In genomic region chr8:53607040-53607439, GRCm38 (mm10) we compare ENCODE assay signal across 7 mouse cellular contexts. TPM values are rescaled to one million over a fixed set of nuclear protein-coding genes. Genes with fewer than 3 reads are reported as not detected.
DNase-seq lines count a peak whose midpoint lies in the region; ATAC-seq and TF ChIP-seq lines count a peak whose summit lies in the region.

No protein-coding gene starts in this region.

- no peak overlapping the region for H3K4me3 ChIP-seq in testis, adult 2 months (ENCODE audit: control insufficient read depth, low read depth, low read length)

- H3K27ac ChIP-seq in testis, adult 2 months (ENCODE audit: control insufficient read depth, insufficient read depth, low read depth, low read length), result no peak overlapping the region

- peak; percentile 71 for ATAC-seq in erythroid progenitor cell, adult 5-6 weeks (replicated peaks; ENCODE audit: low FRiP score, poor library complexity, severe bottlenecking)
- peak; percentile 96 for ATAC-seq in megakaryocyte progenitor cell, adult 5-6 weeks (replicated peaks; ENCODE audit: poor library complexity)

- H3K4me1 ChIP-seq in testis, adult 2 months (ENCODE audit: control insufficient read depth, insufficient read depth, low read length), result no peaks in the 10 kb centered on the region

- DNase-seq in testis, postnatal 14 days (ENCODE audit: low spot score), result no peak
- peak; percentile 74 for DNase-seq in ZHBTc4 (ENCODE audit: low read depth, low spot score)
- DNase-seq in kidney, adult 9 months, result peak; percentile 43
- DNase-seq in layer of hippocampus, adult 9-11 months, result no peak

- TF ChIP-seq CTCF in testis, adult 2 months (IDR thresholded peaks at IDR 0.05; ENCODE audit: control insufficient read depth, insufficient read depth, insufficient replicate concordance, low read depth, low read length), result peak; percentile 22; the same call in 1 of the 2 replicates

- no peaks in the 10 kb centered on the region for H3K27me3 ChIP-seq in testis, adult 2 months (ENCODE audit: control insufficient read depth, insufficient read depth, low read length)

- no peaks in the 10 kb centered on the region for H3K36me3 ChIP-seq in testis, adult 2 months (ENCODE audit: control insufficient read depth, insufficient read depth, low read length)

- TF ChIP-seq POLR2A in testis, adult 2 months (IDR thresholded peaks at IDR 0.05; ENCODE audit: control insufficient read depth, low read depth, low read length), result no peak

RNA-seq across cellular contexts. Expression of gene Neil3, which starts 31.8 kb away (rescaled TPM):
- 6.0 and 6.8 TPM in 2 replicates for polyA plus RNA-seq in testis, adult 2 months (2012; rRNA removed)
- total RNA-seq in erythroid progenitor cell, adult 5-6 weeks (2015; ENCODE audit: low replicate concordance), result 417 and 559 TPM in 2 replicates
- 465 and 490 TPM in 2 replicates for total RNA-seq in erythroid progenitor cell, adult 5-6 weeks (2017; ENCODE audit: low replicate concordance)
- 59.2 and 64.6 TPM in 2 replicates for total RNA-seq in megakaryocyte progenitor cell, adult 5-6 weeks (2015)
- total RNA-seq in megakaryocyte progenitor cell, adult 5-6 weeks (2017), result 32.1 and 43.1 TPM in 2 replicates

Comparison
In these comparisons a context has a peak if more than half of its experiments do, and no peak if none do; other contexts are left out.
1. DNase-seq: peak in ZHBTc4 (single experiment) and kidney, adult 9 months (single experiment); none in testis, postnatal 14 days (single experiment) and layer of hippocampus, adult 9-11 months (single experiment).
2. RNA of gene Neil3, which starts 31.8 kb away (total RNA-seq): 417 to 559 TPM in erythroid progenitor cell, adult 5-6 weeks; 32.1 to 64.6 TPM in megakaryocyte progenitor cell, adult 5-6 weeks; every median in the first group is over 4 times any median in the second.